Mouse (Mus musculus) neural tube, embryonic 12.5 days (tissue): ENCODE data around the gene Spert. TPM values are rescaled to one million over a fixed set of nuclear protein-coding genes. Genes with fewer than 3 reads are reported as not detected.
A peak's percentile ranks its signal among the peaks of the same experiment; 100 is the strongest.

Experiments
- ATAC-seq: fragments of 200-750 bp; cut with Nextera tagmentation; 2 replicates; pipeline ENCODE4 v1.8.0; 2017; ENCODE audit warnings: low read depth, mild to moderate bottlenecking, moderate TSS enrichment, moderate library complexity; ENCODE audit not compliant: low FRiP score
- H3K27ac ChIP-seq: fragments of 300-500 bp; sonication (generic); 2 replicates; pipeline ENCODE4 v1.5.1; 2016
- H3K27me3 ChIP-seq: fragments of 300-500 bp; sonication (generic); replicated peaks from 2 replicates; pipeline ENCODE4 v1.6.1; 2016; ENCODE audit warnings: mild to moderate bottlenecking
- H3K36me3 ChIP-seq: fragments of 300-500 bp; sonication (generic); 2 replicates; pipeline ENCODE4 v1.6.1; 2016; ENCODE audit warnings: mild to moderate bottlenecking
- H3K4me1 ChIP-seq: fragments of 300-500 bp; sonication (generic); 2 replicates; pipeline ENCODE4 v1.6.1; 2016
- H3K4me2 ChIP-seq: fragments of 300-500 bp; sonication (generic); replicated peaks from 2 replicates; pipeline ENCODE4 v1.6.1; 2016; ENCODE audit warnings: mild to moderate bottlenecking
- H3K4me3 ChIP-seq: fragments of 300-500 bp; sonication (generic); 2 replicates; pipeline ENCODE4 v1.5.1; 2016
- H3K9ac ChIP-seq: fragments of 300-500 bp; sonication (generic); 2 replicates; pipeline ENCODE4 v1.6.1; 2016; ENCODE audit warnings: mild to moderate bottlenecking
- H3K9me3 ChIP-seq: fragments of 300-500 bp; sonication (generic); 2 replicates; pipeline ENCODE4 v1.6.1; 2016; ENCODE audit warnings: mild to moderate bottlenecking
- WGBS: fragments of 180-500 bp; shearing (Covaris S2); methylation state at CpG from one replicate; pipeline ENCODE4 v1.1.7; 2016; 5-methylcytosine and 5-hydroxymethylcytosine counted together
- polyA plus RNA-seq: library from polyadenylated mRNA; unstranded; fragments of >200 nt; fragmentation: Nextera tagmentation; extraction: Ambion mirVana; gene quantifications from 2 replicates; pipeline ENCODE4 v1.2.1, GENCODE M21; 2016

The Spert gene
- not detected in 2 replicates for polyA plus RNA-seq

- Histone ChIP-seq H3K27ac (no peak within 1 kb of the TSS), H3K36me3 (no peaks in the 10 kb centered on the region), H3K9ac (no peak within 1 kb of the TSS), H3K4me2 (no peak within 1 kb of the TSS), H3K4me3 (no peak within 1 kb of the TSS), H3K27me3 (no peaks in the 10 kb centered on the region), H3K4me1 (no peaks in the 10 kb centered on the region), H3K9me3 (no peaks in the 10 kb centered on the region)
- no peak for ATAC-seq
- 74% methylated on average over 3 of the region's 3 CpGs for WGBS
Observed at GRCm38 (mm10) chr14:75592978-75593377, at the start of gene Spert. Gene Spert, minus strand, starts transcription at chr14:75593116.

DNA sequence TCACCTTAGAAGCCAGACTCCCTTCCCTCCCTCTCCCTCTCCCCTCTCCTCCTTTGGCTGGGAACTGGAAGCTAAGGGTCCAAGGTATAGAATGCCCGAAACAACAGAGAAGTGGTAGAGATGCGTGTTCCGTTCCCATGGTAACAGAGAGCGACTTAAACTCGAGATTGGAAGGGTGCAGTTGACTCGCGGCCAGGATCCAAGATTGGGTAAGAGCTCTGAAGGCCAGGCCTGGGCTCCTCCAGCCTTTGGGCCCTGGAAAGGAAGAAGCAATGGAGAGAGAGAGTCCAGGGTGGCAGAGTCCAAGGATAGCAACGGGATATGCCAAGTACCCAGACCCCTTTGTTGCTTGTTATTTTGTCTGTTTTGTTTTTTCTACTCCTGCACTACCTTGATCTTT, 49.2 kb upstream of the Spert start, which contains the start of gene Erich6b:
Erich6b (plus strand) TSS at position 180 of the 400 bp plus-strand sequence.
- Histone ChIP-seq H3K27ac (no peak within 1 kb of the TSS), H3K9ac (no peak within 1 kb of the TSS)
- 79% methylated on average over 8 of the region's 8 CpGs for WGBS

DNA sequence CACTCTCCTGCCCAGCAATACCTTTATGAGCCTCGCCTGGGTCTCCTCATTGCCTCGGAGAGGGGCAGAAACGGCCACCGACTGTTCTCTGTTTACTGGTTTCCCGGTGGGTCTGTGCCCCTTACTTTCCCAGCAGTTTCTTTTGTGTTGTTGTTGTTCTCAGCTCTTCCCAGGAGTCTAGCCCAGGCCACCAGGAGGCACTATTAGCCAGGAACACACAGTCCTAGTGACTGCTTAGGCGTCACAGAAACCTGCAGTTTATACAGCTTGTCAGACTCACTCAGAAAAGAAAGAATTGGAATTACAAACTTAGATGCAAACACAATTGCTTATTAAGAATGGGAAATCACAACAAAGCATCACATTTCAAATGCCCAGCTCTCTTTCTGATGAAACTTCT, 48.5 kb upstream of the Spert start:
- Histone ChIP-seq H3K9me3 (no peaks in the 10 kb centered on the region), H3K27me3 (no peaks in the 10 kb centered on the region), H3K9ac (no peak overlapping the region), H3K36me3 (no peaks in the 10 kb centered on the region), H3K4me3 (no peak overlapping the region), H3K27ac (no peak overlapping the region), H3K4me1 (0 out of 2 replicates have a peak, but pooled peaks cover 7% of the 10 kb centered on the region), H3K4me2 (no peak overlapping the region)
- ATAC-seq = no peak
- 56% methylated on average over 6 of the region's 6 CpGs for WGBS

More for the DNA sequence above, 49.2 kb upstream of the Spert start, which contains the start of gene Erich6b:
- Histone ChIP-seq H3K9me3 (no peaks in the 10 kb centered on the region), H3K4me3 (no peak within 1 kb of the TSS), H3K36me3 (no peaks in the 10 kb centered on the region), H3K4me2 (no peak within 1 kb of the TSS), H3K27me3 (no peaks in the 10 kb centered on the region), H3K4me1 (peaks cover 3% of the 10 kb centered on the region)
- no peak for ATAC-seq

DNA sequence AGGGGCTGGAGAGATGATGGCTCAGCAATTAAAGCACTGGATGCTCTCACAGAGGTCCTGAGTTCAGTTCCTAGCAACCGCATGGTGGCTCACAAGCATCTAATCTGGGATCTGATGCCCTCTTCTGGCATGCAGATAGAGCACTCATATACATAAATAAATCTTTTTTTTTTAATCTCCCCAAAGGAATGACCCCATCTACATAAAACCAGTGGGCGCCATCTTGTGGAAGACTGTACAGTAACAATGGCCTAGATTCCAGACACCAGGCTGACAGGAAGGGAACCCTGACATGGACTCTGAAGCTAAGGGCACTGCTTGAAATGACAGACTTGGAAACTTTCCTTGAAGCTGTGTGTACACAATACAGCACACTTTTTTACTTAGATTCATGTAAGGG, 47.9 kb upstream of the Spert start:
- Histone ChIP-seq H3K27me3 (no peaks in the 10 kb centered on the region), H3K9ac (no peak overlapping the region), H3K27ac (no peak overlapping the region), H3K4me1 (peaks cover 12% of the 10 kb centered on the region), H3K4me3 (no peak overlapping the region), H3K9me3 (no peaks in the 10 kb centered on the region), H3K4me2 (no peak overlapping the region), H3K36me3 (no peaks in the 10 kb centered on the region)
- 85% methylated on average over 2 of the region's 2 CpGs for WGBS
- ATAC-seq = no peak

DNA sequence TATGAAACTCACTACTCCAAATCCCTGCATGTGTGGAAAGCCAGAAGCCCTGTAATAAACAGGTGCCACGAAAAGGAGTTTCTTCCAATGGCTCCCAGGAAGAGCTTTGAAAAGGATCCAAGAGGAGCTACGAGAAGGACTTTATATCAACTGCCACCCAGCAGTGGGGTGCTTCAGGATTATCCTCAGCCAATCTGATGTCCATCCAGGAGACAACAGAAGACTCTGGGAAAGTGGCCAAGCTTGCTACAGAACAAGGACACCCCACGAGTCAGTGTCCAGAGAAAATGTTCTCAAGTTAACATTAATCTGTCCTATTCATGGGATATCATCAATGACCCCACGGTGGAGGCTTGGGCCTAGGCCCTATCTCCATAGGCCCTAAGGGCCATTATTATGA, 44.7 kb upstream of the Spert start:
- H3K4me3 ChIP-seq = no peak overlapping the region
- H3K9me3 ChIP-seq = no peaks in the 10 kb centered on the region
- H3K4me1 ChIP-seq = peaks cover 22% of the 10 kb centered on the region
- no peak overlapping the region for H3K27ac ChIP-seq
- no peaks in the 10 kb centered on the region for H3K27me3 ChIP-seq
- H3K36me3 ChIP-seq = no peaks in the 10 kb centered on the region
- H3K9ac ChIP-seq = no peak overlapping the region
- no peak for ATAC-seq
- no peak overlapping the region for H3K4me2 ChIP-seq
- 87% methylated on average over 4 of the region's 4 CpGs for WGBS

GRCm38 (mm10) chr14:75636107-75636506, 43.2 kb upstream of the Spert start:
- 17% methylated on average over 7 of the region's 7 CpGs for whole genome bisulfite sequencing
- Histone ChIP-seq H3K27ac (no peak overlapping the region), H3K4me1 (peaks cover 22% of the 10 kb centered on the region), H3K9me3 (no peaks in the 10 kb centered on the region), H3K27me3 (no peaks in the 10 kb centered on the region), H3K36me3 (no peaks in the 10 kb centered on the region), H3K4me3 (no peak overlapping the region), H3K9ac (no peak overlapping the region), H3K4me2 (peak overlapping the region; percentile 16; the same call in 1 of the 2 replicates)
- peak; percentile 67; the same call in 1 of the 2 replicates for ATAC-seq

GRCm38 (mm10) chr14:75635350-75635749, 42.4 kb upstream of the Spert start:
- no peak overlapping the region for H3K4me3 ChIP-seq
- H3K4me2 ChIP-seq = no peak overlapping the region
- no peak for ATAC-seq
- no peak overlapping the region for H3K27ac ChIP-seq
- WGBS = 69% methylated on average over 12 of the region's 12 CpGs
- peaks cover 22% of the 10 kb centered on the region for H3K4me1 ChIP-seq
- no peaks in the 10 kb centered on the region for H3K36me3 ChIP-seq
- H3K9me3 ChIP-seq = no peaks in the 10 kb centered on the region
- H3K27me3 ChIP-seq = no peaks in the 10 kb centered on the region
- H3K9ac ChIP-seq = no peak overlapping the region

GRCm38 (mm10) chr14:75628870-75629269, 36.0 kb upstream of the Spert start:
- no peak for ATAC-seq

DNA sequence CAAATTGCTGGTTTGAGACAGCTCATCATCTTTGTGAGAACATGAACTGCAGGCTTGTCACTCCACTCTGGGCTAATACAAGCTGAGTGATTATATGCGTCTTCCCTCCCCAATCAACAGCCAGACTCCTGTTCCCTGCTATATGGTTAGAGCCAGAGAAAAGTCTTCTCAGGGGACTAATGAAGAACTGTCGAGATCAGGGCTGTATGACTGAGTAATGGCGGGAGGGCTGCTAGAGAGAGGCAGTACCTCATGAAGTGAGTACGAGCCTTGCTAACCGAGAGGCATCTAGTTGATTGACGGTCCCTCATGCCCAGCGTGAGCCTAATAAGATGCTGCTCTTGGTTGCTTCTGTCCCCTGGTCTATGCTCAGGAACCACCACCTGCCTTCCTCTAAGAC, 30.1 kb upstream of the Spert start:
- Histone ChIP-seq H3K36me3 (no peaks in the 10 kb centered on the region), H3K9me3 (no peaks in the 10 kb centered on the region), H3K27ac (no peak overlapping the region), H3K27me3 (no peaks in the 10 kb centered on the region), H3K4me3 (no peak overlapping the region), H3K4me2 (no peak overlapping the region), H3K9ac (no peak overlapping the region), H3K4me1 (no peaks in the 10 kb centered on the region)
- 51% methylated on average over 7 of the region's 7 CpGs for WGBS
- ATAC-seq = peak; percentile 50; the same call in 1 of the 2 replicates

More at GRCm38 (mm10) chr14:75628870-75629269, 36.0 kb upstream of the Spert start:
- Histone ChIP-seq H3K4me3 (no peak overlapping the region), H3K4me1 (no peaks in the 10 kb centered on the region), H3K36me3 (no peaks in the 10 kb centered on the region), H3K27me3 (no peaks in the 10 kb centered on the region), H3K27ac (no peak overlapping the region), H3K9me3 (no peaks in the 10 kb centered on the region), H3K9ac (no peak overlapping the region), H3K4me2 (no peak overlapping the region)
- 93% methylated on average over 8 of the region's 8 CpGs for WGBS

GRCm38 (mm10) chr14:75616375-75616774, 23.5 kb upstream of the Spert start:
- Histone ChIP-seq H3K36me3 (no peaks in the 10 kb centered on the region), H3K27me3 (no peaks in the 10 kb centered on the region), H3K27ac (no peak overlapping the region), H3K4me2 (no peak overlapping the region), H3K9me3 (no peaks in the 10 kb centered on the region), H3K4me1 (no peaks in the 10 kb centered on the region), H3K4me3 (no peak overlapping the region), H3K9ac (no peak overlapping the region)
- 73% methylated on average over 6 of the region's 6 CpGs for whole genome bisulfite sequencing
- 0 out of 2 replicates have a peak, but pooled peaks have one; percentile 25 for ATAC-seq

DNA sequence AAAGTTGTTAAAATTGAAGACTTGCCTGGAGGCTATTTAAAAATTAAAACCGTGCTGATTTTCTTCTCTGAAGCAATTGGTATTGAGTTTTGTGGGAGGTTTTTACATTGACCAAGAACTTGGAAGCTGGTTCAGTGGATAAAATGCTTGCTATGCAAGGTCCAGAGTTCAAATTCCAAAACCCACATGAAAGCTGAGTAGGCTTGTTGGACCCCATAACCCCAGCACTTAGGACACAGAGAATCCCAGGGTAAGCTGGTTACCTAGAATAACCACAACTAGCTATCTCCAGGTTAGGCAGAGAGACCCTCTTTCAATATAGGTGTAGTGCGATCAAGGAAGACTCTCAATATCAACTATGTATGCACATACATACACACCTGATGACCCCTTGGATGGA, 16.3 kb upstream of the Spert start:
- ATAC-seq = no peak
- Histone ChIP-seq H3K27ac (no peak overlapping the region), H3K9ac (no peak overlapping the region), H3K27me3 (no peaks in the 10 kb centered on the region), H3K9me3 (no peaks in the 10 kb centered on the region), H3K4me3 (no peak overlapping the region), H3K36me3 (no peaks in the 10 kb centered on the region), H3K4me1 (no peaks in the 10 kb centered on the region), H3K4me2 (no peak overlapping the region)
- 93% methylated on average over 2 of the region's 2 CpGs for WGBS

DNA sequence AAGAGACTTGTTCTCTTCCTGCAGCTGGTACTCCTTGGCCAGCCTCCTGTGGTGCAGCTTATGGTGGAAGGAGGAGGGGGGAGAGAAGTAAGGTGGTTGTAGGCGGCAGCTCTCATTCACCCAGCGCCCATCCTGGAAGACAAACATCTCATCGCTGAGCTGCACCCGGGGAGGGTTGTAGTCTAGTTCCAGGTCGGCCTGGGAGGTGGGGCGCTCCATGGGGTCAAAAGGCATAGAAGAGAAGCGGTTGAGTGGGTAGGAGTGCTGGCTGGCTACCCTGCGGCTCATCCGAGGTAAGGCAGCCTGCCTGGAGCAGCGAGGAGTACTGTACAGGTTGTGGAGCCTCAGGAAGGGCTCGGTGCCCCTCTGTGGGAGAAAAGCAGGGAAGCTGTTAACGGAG, 9.0 kb downstream of the Spert start:
- no peak for ATAC-seq
- Histone ChIP-seq H3K4me1 (no peaks in the 10 kb centered on the region), H3K27ac (no peak overlapping the region), H3K27me3 (no peaks in the 10 kb centered on the region), H3K9ac (no peak overlapping the region), H3K9me3 (no peaks in the 10 kb centered on the region), H3K36me3 (no peaks in the 10 kb centered on the region), H3K4me3 (no peak overlapping the region), H3K4me2 (no peak overlapping the region)
- WGBS = 88% methylated on average over 12 of the region's 12 CpGs

- Histone ChIP-seq H3K27ac (no peak overlapping the region), H3K4me1 (no peaks in the 10 kb centered on the region), H3K9ac (no peak overlapping the region), H3K4me2 (no peak overlapping the region), H3K36me3 (no peaks in the 10 kb centered on the region), H3K9me3 (no peaks in the 10 kb centered on the region), H3K4me3 (no peak overlapping the region), H3K27me3 (no peaks in the 10 kb centered on the region)
- 89% methylated on average over 6 of the region's 6 CpGs for WGBS
- no peak for ATAC-seq
Observed at GRCm38 (mm10) chr14:75579010-75579409, 13.9 kb downstream of the Spert start.
